Mouse (Mus musculus) midbrain, postnatal 0 days (tissue): ENCODE measurements around the gene Rsad2. TPM values are rescaled to one million over a fixed set of nuclear protein-coding genes. Genes with fewer than 3 reads are reported as not detected.

Source experiments
- ATAC-seq: fragments of 200-750 bp; cut with Nextera tagmentation; 2 replicates; pipeline ENCODE4 v1.8.0; 2017; ENCODE audit warnings: moderate number of reproducible peaks, mild to moderate bottlenecking, moderate TSS enrichment, moderate library complexity; ENCODE audit not compliant: low FRiP score
- DNase-seq: peaks from one replicate; pipeline ENCODE4 v3.0.0-alpha.2; 2015; ENCODE audit warnings: low spot score
- H3K27ac ChIP-seq: fragments of 300-500 bp; sonication (generic); 2 replicates; pipeline ENCODE4 v1.5.1; 2014; ENCODE audit warnings: low read depth, mild to moderate bottlenecking, low read length, mixed read lengths
- H3K27me3 ChIP-seq: fragments of 300-500 bp; sonication (generic); 2 replicates; pipeline ENCODE4 v1.6.1; 2014; ENCODE audit warnings: low read length, control low read depth, mixed read lengths; ENCODE audit not compliant: insufficient read depth
- H3K36me3 ChIP-seq: fragments of 300-500 bp; sonication (generic); 2 replicates; pipeline ENCODE4 v1.6.1; 2014; ENCODE audit warnings: low read length, control low read depth, mixed read lengths; ENCODE audit not compliant: insufficient read depth
- H3K4me1 ChIP-seq: fragments of 300-500 bp; sonication (generic); 2 replicates; pipeline ENCODE4 v1.6.1; 2014; ENCODE audit warnings: mild to moderate bottlenecking, control low read depth, antibody characterized with exemption, low read length, mixed read lengths; ENCODE audit not compliant: insufficient read depth
- H3K4me2 ChIP-seq: fragments of 300-500 bp; sonication (generic); 2 replicates; pipeline ENCODE4 v1.6.1; 2014; ENCODE audit warnings: low read depth, mild to moderate bottlenecking, low read length, mixed read lengths; ENCODE audit not compliant: poor library complexity, severe bottlenecking
- H3K4me3 ChIP-seq: fragments of 300-500 bp; sonication (generic); 2 replicates; pipeline ENCODE4 v1.5.1; 2014; ENCODE audit warnings: low read depth, mild to moderate bottlenecking, low read length, moderate library complexity
- H3K9ac ChIP-seq: fragments of 300-500 bp; sonication (generic); replicated peaks from 2 replicates; pipeline ENCODE4 v1.6.1; 2014; ENCODE audit warnings: mild to moderate bottlenecking, low read length, moderate library complexity, mixed read lengths; ENCODE audit not compliant: poor library complexity, severe bottlenecking
- H3K9me3 ChIP-seq: fragments of 300-500 bp; sonication (generic); 2 replicates; pipeline ENCODE4 v1.6.1; 2016; ENCODE audit warnings: low read length, control low read depth
- CTCF ChIP-seq: IDR thresholded peaks from 2 replicates; pipeline ENCODE4 v1.5.1; 2016; ENCODE audit warnings: antibody characterized with exemption, mild to moderate bottlenecking
- WGBS: fragments of 180-500 bp; shearing (Covaris S2); extraction: QIAGEN DNeasy Blood & Tissue Kit; methylation state at CpG from one replicate; pipeline ENCODE4 v1.1.7; 2014; 5-methylcytosine and 5-hydroxymethylcytosine counted together
- polyA plus RNA-seq: library from polyadenylated mRNA; unstranded; fragments of >200 nt; fragmentation: Nextera tagmentation; extraction: Ambion mirVana; gene quantifications from 2 replicates; pipeline ENCODE4 v1.2.1, GENCODE M21; 2015
- total RNA-seq: library from RNA; depleted of rRNA; stranded (reverse); fragments of >200 nt; gene quantifications from 2 replicates; pipeline ENCODE4 v1.2.3, GENCODE M21; 2014

Rsad2 gene
- total and polyA plus RNA-seq, 2 experiments from 2014 or later, result 0.95 to 1.3 TPM

- Histone ChIP-seq H3K4me1 (no peaks in the 10 kb centered on the region), H3K9ac (no peak overlapping the region), H3K27me3 (no peaks in the 10 kb centered on the region), H3K4me3 (no peak overlapping the region), H3K36me3 (peaks cover 4% of the 10 kb centered on the region; the same call in 1 of the 2 replicates), H3K9me3 (no peaks in the 10 kb centered on the region), H3K4me2 (no peak overlapping the region), H3K27ac (peak overlapping the region; percentile 59)
- 77% methylated on average over 11 of the region's 11 CpGs for WGBS
- ATAC-seq (no peak), DNase-seq (no peak)
- TF ChIP-seq CTCF, result no peak
Observed at GRCm38 (mm10) chr12:26404781-26405702, 51.2 kb downstream of the Rsad2 start.

- H3K27ac ChIP-seq, result no peak overlapping the region
- H3K9me3 ChIP-seq, result no peaks in the 10 kb centered on the region
- no peak for TF ChIP-seq CTCF
- no peaks in the 10 kb centered on the region for H3K4me1 ChIP-seq
- H3K4me2 ChIP-seq, result no peak overlapping the region
- 88% methylated on average over 16 of the region's 16 CpGs for WGBS
- ATAC-seq, result no peak
- H3K4me3 ChIP-seq, result no peak overlapping the region
- H3K9ac ChIP-seq, result no peak overlapping the region
- no peaks in the 10 kb centered on the region for H3K27me3 ChIP-seq
- peaks cover 2% of the 10 kb centered on the region; the same call in 1 of the 2 replicates for H3K36me3 ChIP-seq
- no peak for DNase-seq
Observed at GRCm38 (mm10) chr12:26403372-26404125, 52.7 kb downstream of the Rsad2 start.

- ATAC-seq (no peak), DNase-seq (no peak)
- no peak overlapping the region for H3K4me2 ChIP-seq
- 83% methylated on average over 10 of the region's 10 CpGs for WGBS
- no peak overlapping the region for H3K27ac ChIP-seq
- no peaks in the 10 kb centered on the region; the same call in 1 of the 2 replicates for H3K36me3 ChIP-seq
- no peak overlapping the region for H3K4me3 ChIP-seq
- H3K4me1 ChIP-seq, result no peaks in the 10 kb centered on the region
- no peaks in the 10 kb centered on the region for H3K9me3 ChIP-seq
- H3K27me3 ChIP-seq, result no peaks in the 10 kb centered on the region
- no peak overlapping the region for H3K9ac ChIP-seq
- no peak for TF ChIP-seq CTCF
Observed at GRCm38 (mm10) chr12:26401696-26402470, 54.4 kb downstream of the Rsad2 start.

GRCm38 (mm10) chr12:26401254-26401653 lies 55.0 kb downstream of the Rsad2 start:
- 87% methylated on average over 1 of the region's 1 CpGs for WGBS
- no peak for DNase-seq
- no peak overlapping the region for H3K4me3 ChIP-seq

GRCm38 (mm10) chr12:26400762-26401161 lies 55.5 kb downstream of the Rsad2 start:
- WGBS, result 100% methylated on average over 1 of the region's 1 CpGs
- no peak for TF ChIP-seq CTCF
- Histone ChIP-seq H3K27ac (no peak overlapping the region), H3K36me3 (no peaks in the 10 kb centered on the region; the same call in 1 of the 2 replicates), H3K4me1 (no peaks in the 10 kb centered on the region), H3K4me3 (no peak overlapping the region), H3K27me3 (no peaks in the 10 kb centered on the region), H3K9ac (no peak overlapping the region), H3K4me2 (no peak overlapping the region), H3K9me3 (no peaks in the 10 kb centered on the region)
- no peak for DNase-seq
- no peak for ATAC-seq

More at GRCm38 (mm10) chr12:26401254-26401653, 55.0 kb downstream of the Rsad2 start:
- no peak overlapping the region for H3K4me2 ChIP-seq
- H3K27me3 ChIP-seq, result no peaks in the 10 kb centered on the region
- no peak overlapping the region for H3K27ac ChIP-seq
- no peaks in the 10 kb centered on the region for H3K9me3 ChIP-seq
- H3K36me3 ChIP-seq, result no peaks in the 10 kb centered on the region; the same call in 1 of the 2 replicates
- TF ChIP-seq CTCF, result no peak
- no peak for ATAC-seq
- H3K9ac ChIP-seq, result no peak overlapping the region
- no peaks in the 10 kb centered on the region for H3K4me1 ChIP-seq
